Mouse (Mus musculus) frontal cortex, adult (tissue): ENCODE results near the gene Fgfr2.

ENCODE experiments used
- ATAC-seq: cut with Nextera tagmentation; 2 replicates; pipeline ENCODE4 v1.9.2; 2017; ENCODE audit warnings: mild to moderate bottlenecking, moderate library complexity, mixed read lengths; ENCODE audit not compliant: low TSS enrichment

The Fgfr2 gene

DNA sequence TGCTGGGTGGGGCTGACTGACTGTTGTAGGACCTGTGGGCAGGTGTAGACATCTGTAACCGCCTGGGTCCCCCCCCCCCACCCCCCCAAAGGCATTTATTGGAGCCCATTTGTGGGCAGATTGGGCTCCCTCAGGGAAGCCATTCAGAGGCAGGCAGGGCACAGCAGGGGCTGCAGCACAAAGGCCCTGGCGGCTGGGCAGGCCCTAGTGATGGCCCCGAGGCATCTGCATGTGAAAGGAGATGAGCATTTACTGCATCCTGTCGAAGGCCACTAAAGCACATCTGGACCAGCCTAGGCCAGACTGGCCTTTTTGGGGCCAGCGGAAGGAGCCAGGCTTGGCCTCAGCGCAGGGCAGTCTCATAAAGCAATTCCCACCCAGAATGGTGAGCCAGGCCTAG, 506.8 kb downstream of the Fgfr2 start:
- no peak for ATAC-seq

DNA sequence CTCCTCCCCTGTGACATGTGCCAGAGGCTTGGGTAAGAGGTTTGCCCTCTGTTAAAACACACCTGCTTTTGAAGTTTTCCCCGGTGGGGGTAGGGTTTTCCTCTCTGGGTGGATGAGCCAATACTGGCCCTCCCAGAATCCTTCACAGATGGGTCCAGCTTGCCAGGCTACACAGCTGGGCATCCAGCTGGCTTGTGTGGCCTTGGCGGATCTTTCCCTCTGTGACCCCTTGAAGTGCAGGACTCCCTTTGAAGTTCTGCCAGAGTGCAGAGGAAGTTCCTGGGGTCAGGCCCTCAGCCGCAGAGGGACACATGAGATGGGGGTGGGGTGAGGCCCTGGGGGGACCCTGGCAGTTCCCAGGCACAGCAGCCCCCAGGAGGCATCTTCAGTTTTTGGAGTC, 507.8 kb downstream of the Fgfr2 start:
- ATAC-seq, result no peak

DNA sequence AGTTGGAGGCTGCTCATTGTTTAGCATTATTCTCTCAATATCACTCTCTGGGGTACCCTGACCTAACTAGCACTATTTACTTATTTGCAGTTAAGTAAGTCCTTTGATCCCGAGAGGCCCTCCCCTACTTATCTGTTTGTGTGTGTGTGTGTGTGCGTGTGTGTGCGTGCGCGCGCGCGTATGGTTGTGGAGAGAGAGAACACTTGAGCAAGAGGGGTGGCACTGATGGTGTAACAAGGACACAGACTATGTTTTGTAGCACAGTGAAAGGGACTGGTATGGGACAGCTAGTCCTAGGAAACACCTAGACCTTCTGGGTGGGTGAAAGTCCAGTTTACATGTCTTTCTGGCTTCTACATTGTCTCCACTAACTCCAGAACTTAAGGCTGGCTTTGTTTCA, 511.6 kb downstream of the Fgfr2 start:
- no peak for ATAC-seq

DNA sequence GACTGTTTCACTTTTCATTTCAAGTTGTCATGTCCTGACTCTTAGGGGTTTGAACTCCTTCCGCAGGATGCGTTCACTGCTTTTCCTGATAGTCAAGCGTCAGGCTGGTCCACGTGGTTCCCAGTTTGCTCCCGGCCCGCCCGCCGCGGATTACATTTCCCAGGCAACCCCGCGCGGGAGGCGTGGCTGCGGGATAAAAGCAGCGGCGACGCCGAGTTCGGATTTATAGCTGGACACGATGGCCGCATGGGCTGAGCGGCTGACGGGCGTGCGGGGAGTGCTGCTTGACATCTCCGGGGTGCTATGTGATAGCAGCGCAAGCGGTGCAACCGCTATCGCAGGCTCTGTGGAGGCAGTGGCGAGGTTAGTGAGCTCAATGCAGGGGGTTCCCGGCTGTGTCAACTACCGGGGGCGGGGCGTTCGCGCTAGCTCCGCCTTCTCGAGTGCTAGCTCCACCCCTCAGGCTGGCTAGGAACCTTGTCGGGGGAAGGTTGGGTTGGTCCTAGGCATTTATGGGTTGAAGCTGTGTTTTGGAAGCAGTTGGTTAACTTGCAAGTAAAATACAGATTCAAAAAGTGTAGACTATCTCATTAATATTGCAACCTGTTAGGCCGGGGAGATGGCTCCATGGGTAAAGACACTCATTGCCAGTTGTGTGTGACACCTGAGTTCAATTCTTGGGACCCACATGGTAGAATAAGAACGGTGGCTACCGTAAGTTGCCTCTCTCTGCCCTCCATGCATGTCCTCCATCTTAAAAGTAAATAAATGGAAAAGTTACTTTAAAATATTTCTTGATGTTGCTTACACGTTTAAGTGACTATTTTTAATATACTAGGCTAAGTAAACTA, 512.5 kb downstream of the Fgfr2 start, which contains the start of gene Lhpp:
Gene Lhpp (plus strand): TSS at position 171 of the 851 bp plus-strand sequence.
- ATAC-seq, result peak; percentile 93

DNA sequence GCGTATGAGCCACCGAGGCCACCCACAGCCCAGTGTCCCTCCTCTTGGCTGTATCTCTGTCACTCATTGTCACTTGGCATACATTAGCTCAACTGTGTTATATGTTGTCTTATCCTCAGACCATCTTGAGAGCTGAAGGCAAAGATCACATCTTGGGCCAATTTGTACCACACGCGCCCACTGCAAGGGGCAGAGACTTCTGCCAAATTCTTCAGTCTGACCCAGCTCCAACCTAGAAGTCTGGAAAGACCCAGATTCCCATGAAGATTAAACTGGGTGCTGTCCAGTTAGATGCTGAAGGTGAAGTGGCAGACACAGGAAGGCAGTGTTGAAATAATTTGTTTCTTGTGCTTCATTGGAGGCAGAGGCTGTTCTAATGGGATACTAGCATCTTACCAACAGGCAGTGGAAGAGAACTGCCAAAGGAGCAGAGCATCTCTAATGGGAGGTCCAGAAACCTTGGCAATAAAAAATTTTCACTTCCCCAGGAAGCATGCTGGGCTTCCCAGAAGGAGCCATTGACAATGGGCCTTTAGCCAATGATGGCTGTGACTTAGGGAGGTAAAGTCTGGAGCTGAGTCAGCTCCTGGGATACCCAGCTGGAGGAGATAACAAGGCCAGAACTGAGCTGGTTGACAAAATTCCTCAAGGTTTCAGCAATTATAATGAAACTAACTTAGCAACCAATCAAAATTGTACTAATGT, 514.7 kb downstream of the Fgfr2 start:
- ATAC-seq, result no peak

DNA sequence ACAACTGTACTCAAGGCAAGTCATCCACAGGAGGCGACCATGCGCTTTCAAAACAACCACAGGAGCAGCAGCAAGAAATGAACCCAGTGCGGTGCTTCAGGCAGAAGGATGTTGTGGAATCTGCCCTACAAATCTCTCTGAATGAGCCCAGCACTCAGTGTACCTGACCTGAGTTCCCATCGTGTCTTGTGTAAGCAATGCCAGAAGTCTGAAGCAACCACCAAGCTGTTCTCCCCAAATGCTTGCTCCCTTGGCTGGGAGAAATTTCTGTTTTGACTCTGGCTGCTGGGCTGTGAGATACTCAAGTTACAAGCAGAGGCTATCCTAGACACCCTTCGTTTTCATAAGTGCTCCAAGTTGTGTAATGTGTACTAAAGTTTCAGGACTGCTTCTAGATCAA, 517.5 kb downstream of the Fgfr2 start:
- ATAC-seq, result no peak

DNA sequence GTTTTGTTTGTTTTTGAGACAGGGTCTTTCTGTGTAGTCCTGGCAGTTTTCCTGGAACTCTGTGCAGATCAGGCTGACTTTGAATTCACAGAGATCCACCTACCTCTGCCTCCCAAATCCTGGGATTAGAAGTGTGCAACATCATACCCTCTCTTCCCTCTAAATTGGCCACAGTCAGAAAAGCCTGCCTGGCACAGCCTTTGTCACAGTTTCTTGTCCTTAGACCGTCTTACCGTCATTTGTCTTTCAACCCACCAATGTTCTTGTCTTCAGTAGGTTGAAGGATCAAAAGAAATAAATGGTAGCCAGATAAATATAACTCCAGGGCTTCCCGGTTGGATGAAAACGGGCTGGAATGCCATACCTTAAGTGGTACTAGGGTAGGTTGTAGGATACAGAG, 518.4 kb downstream of the Fgfr2 start:
- ATAC-seq, result no peak

DNA sequence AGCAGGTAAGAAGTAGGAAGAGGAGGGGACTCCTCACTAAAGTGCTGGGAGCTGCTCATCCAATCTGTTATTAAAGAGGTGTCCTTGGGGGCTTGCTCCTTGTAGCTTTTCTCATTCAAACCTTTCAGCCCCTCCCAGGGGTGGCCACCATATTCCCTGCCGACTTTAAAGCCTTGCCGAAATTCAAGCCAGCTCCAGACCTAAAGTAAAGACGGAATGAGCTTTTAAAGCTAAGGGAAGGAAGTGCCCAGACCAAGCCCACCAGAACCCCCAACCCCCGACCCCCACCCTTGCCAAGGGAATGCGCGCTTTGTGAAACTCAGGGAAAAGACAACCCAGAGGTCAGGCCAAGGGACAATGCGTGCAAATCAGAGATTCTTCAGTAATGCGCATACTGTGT, 522.2 kb downstream of the Fgfr2 start:
- no peak for ATAC-seq

DNA sequence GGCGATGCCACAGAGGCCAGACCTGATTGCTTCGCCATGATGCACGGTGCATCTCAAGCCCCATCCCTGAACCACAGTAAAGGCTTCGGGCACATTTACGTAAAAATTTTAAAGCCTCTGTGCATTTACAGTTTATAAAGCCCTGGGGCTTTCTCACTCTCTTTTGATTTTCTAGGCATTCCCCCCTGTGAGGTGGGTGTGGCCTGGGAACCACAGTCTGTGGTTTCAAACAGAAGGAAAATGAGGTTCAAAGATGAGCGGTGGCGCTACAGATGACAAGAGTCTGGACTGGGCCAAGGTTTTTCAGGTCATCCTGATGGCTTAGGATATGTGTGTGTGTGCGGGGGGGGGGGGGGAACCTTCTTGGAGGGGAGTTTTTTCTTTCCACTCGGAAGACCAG, 523.1 kb downstream of the Fgfr2 start:
- ATAC-seq, result no peak

DNA sequence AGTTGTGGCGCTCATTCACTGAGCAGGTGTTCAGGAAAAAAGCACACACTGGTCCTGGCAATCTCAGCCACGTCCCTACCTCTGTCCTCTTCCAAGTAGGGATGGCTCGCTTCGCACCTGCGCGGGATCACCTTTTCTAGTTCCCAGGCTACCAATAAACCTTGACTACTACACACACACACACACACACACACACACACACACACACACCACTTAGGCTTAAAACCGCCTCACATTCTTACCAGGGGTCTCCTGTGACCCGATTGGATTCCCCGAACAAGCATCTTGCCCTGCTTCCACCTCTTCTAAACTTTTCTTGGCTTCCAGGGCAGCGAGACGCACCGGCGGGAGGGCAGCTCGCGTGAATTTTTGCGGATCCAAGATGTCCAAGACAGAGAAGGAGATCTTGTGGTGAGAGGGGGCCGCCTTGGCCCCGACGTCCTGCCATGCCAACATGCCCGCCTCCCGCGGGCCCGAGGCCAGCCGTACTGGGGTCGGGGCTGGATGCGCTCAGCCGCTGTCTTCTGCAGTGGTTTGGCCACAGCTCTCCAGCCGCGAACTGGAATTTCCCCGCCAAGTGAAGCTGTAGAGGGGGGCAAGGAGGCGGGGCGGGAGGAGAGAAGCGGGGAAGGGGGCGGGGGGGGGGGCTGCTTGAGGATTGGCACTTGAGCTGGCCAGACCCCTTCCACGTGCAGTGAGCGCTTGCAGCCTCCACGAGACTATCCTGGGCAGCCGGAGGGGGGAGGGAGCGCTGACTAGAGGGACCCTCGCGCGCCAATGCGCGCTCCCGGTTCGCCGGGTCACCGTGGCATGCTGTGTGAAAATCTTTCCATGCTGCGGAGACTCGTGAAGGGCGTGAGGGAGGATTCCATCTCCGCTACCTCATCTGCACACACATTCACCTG, 523.8 kb downstream of the Fgfr2 start, which contains the start of gene Nkx1-2:
Gene Nkx1-2 (minus strand): TSS at position 567 of the 905 bp plus-strand sequence.
- ATAC-seq, result no peak

DNA sequence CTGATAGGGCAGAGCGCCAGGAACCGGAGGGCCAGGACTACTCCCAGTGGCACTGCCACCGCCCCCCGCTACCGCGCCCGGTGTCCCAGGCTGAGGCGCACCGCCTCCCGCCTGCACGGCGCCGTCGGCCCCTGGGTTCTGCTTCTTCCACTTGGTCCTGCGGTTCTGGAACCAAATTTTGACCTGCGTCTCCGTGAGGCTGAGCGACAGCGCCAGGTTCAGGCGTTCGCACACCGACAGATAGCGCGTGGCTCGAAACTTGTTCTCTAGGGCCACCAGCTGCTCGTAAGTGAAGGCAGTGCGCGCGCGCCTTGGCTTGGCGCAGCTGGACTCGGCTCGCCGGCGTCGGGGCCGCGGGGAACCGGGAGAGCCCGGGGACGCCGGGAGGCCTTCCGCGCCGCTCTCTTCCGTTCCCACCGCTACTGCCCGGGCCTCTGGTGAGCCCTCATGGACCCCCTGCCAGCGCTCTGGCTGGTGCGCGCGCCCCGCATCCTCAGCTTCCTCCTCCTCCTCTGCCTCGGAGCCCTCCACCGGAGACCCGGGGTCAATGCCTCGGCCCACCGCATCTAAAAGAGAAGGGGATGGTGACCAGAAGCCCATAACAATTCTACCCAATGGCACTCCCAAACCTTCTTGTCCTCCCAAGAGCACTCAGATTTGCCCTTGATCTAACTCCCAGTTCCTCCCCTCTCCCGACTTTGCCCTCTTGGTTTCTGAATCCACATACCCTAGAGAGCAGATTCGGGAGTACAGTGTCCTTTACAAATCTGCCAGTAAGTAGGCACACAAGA, 525.7 kb downstream of the Fgfr2 start:
- ATAC-seq, result no peak

DNA sequence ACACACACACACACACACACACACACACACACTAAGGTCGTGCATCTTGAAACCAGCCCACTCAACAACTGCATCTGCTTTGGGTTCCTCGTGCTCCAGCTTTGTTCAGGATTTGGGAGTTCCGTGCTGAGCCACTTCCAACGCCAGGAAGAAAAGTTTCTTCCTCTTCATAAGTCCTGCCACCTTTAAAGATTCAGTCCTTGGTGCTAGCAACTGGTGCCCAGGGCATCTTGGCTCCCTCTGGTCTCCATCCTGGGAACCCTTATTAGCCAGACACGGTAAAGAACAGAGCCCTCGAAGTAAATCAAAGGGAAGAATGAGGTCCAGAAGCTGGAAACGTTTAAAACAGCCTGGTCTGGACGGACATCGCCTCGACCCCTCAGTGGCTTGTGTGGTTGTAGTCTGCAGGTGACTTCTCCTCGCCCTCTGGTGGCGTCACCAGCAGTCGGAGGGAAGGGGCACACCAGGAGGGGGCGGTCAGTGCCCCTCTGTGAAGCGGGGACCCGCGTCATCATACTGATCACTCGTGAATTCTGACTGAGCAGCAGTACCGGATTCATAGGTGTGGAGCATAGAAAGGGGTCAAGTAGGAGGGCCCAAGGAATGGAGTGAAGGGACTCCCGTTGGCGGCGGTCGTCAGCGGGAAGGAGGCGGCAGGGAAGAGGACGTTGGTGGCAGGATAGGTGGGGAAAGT, 526.4 kb downstream of the Fgfr2 start:
- ATAC-seq, result no peak

DNA sequence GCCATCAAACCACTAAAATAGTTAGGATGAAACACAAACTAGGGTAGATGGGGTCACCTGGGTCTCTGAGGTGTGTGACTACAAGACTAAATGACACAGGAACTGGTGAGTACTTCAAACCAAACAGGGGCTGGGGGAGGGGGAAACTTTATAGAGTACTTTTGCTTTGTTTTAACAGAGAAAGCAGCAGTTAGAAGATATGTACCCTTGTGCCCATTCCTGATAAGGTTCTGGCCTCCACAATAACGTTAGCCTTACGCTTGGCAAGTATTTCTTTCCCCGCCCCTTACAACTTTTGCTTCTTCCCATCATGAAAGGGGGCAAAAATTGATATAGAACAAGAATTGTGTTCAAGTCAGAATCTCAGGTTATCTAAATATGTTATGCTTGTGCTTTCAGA, 527.4 kb downstream of the Fgfr2 start:
- no peak for ATAC-seq

DNA sequence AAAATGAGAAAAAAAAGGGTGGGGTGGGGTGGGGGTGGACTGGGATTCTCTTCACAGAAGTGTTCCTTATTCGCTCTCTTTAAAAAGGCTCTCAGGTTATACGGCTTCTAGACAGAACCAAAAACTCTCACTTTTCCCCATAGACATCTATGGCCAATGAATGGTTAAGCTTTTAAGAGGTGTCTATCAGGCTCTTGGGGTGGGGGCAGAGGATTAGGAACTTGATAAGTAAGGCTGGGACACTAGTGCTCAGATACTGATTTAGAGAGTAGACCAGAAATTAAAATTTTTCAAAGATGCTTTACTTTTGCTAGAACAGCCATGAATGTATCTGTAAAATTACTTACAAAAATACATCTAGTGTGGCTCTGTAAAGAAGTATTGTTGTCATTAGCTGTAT, 528.8 kb downstream of the Fgfr2 start:
- no peak for ATAC-seq

DNA sequence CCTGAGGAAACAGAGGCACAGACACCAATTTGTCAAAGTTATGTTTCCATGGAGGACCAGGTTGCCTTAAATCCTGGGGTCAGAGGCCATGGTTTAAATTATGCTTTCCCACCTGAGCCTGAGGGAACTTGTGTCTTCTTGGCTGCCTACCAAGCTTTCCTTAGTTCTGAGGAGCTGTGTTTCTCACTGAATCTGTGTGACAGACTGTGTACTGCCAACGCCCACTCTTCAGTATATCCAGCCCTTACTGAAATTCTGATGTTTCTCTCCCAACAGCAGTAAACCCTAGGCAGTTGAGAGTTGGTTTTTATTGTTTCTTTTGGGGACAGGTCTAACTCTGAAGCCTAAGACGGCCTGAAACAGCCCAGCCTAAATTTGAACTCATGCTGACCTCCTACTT, 529.4 kb downstream of the Fgfr2 start:
- ATAC-seq, result peak; percentile 88

DNA sequence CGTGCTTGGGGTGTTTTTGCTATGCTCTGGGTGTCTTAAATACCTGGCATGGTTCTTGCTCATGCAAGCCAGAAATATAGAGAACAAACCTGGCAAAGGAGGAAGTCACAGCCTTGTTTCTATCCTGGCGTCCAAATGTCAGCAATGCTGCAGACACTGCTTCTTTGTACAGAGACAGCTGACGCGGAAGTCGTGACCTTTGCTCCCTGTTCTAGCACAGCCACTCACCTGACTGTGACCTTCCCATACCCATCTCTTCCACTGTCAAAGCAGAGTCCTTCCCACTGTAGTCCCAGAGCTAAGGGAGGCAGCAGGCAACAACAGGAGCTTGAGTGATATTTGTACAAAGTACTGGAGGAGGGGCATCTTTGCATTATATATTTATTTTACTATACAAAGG, 533.5 kb downstream of the Fgfr2 start:
- no peak for ATAC-seq

DNA sequence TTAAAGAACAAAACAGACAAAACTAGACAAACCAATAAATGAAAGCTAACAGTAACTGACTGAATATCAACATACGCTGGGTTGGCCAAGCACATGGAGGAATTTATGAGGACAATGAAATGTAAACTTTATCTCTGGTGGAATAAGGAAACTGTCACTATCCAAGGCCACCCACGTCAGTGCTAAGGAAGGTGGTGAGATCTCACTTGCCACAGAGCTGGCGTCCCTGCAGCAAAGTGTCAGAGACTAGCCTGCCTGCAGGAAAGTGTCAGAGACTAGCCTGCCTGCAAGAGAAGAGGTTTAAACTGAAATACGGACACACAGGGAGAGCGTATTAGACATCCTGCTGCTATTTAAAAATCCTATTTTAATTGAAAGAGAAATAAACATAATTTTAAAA, 536.0 kb downstream of the Fgfr2 start:
- ATAC-seq, result peak; percentile 65; the same call in 1 of the 2 replicates

DNA sequence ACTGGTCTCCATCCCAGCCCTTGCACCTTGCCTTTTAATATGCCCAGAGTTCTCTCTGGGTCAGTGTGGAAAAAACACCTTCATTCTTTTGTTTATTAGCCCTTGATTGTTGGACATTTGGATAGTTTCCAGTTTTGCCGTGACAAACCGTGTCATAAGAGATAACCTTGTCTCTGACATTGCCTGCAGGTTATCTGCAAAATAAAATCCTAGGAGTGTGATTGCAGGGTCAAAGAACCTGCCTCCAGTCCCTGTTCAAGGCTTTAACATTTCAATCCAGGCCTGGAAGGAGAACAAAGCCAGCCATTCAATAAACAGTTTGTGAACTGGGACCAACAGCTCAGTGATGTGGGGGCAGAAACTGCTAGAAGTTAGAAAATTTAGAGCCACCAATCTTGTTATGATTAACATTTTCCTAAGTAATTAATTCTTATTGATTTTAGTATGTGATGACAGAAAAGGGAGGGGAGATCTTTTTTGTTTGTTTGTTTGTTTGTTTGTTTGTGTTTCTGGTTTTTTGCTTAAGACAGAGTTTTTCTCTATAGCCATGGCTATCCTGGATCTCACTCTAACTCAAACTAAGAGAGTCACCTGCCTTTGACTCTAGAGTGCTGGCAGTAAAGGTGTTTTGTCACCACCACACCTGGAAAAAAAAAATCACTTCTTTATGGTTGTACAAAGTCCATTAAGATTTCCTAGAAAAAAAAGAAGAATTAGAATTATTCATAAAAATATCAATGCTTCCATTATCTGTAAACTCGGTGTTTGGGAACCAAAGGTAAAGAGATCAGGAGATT, 537.3 kb downstream of the Fgfr2 start:
- no peak for ATAC-seq

DNA sequence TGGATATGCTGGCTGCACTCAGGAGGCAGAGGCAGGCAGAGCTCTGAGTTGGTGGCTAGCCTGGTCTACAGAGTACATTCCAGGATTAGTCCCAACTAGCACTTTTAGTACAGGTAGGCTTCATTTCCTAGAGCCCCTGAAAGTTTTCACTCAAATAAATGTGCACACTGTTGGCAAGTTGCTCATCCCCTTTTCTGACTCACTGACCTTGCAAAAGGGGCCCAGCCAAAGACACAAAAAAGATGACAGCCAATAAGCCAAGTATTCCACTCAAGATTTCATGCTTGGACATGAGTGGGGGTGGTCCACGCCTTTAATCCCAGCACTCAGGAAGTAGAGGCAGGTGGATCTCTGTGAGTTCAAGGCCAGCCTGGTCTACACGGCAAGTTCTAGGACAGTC, 541.7 kb downstream of the Fgfr2 start:
- no peak for ATAC-seq

DNA sequence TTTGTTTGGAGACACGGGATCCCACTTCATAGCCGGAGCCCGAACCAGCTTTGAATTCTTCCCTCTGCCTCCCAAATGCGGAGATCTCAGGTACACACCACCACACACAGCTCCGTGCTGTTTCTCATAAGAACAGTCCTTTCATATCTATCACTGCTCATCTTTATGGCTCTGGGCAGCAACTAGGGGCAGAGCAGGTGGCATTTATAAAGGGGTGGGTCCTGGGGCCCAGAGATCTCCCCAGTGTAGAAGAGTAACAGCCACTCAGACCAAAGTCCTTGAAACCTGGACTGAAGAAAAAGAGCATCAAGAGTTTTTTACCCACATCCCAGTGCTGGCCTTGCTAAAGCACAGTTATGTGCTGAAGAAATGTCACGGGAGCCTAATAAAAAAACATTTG, 542.6 kb downstream of the Fgfr2 start:
- ATAC-seq, result no peak
